Mouse (Mus musculus): ENCODE measurements around the gene Axdnd1. TPM values are rescaled to one million over a fixed set of nuclear protein-coding genes. Genes with fewer than 3 reads are reported as not detected.

Axdnd1 gene
- polyA plus RNA-seq, 1 experiment from 2014 or later: 0.30 TPM

GRCm38 (mm10) chr1:156284207-156284606 lies 136.8 kb downstream of the Axdnd1 start:
- H3K4me3 ChIP-seq (ENCODE audit: low read depth, low read length): no peak overlapping the region
- no peak overlapping the region for H3K4me2 ChIP-seq
- H3K9me3 ChIP-seq (ENCODE audit: control insufficient read depth, low read length): no peaks in the 10 kb centered on the region
- H3K27me3 ChIP-seq (ENCODE audit: control insufficient read depth, insufficient read depth, low read length): no peaks in the 10 kb centered on the region
- DNase-seq (ENCODE audit: low spot score, missing footprints) (no peak), ATAC-seq (ENCODE audit: low FRiP score) (no peak)
- no peaks in the 10 kb centered on the region for H3K36me3 ChIP-seq (ENCODE audit: control insufficient read depth, insufficient read depth, low read length)
- no peak overlapping the region for H3K9ac ChIP-seq (ENCODE audit: low read length)
- H3K27ac ChIP-seq (ENCODE audit: low read depth, low read length): no peak overlapping the region
- no peaks in the 10 kb centered on the region for H3K4me1 ChIP-seq (ENCODE audit: control insufficient read depth, insufficient read depth, low read length)
- WGBS: 80% methylated on average over 10 of the region's 10 CpGs

- no peaks in the 10 kb centered on the region for H3K9me3 ChIP-seq (ENCODE audit: control insufficient read depth, low read length)
- H3K4me1 ChIP-seq (ENCODE audit: control insufficient read depth, insufficient read depth, low read length): no peaks in the 10 kb centered on the region
- no peak overlapping the region for H3K4me2 ChIP-seq
- no peak overlapping the region for H3K9ac ChIP-seq (ENCODE audit: low read length)
- no peak overlapping the region for H3K27ac ChIP-seq (ENCODE audit: low read depth, low read length)
- H3K36me3 ChIP-seq (ENCODE audit: control insufficient read depth, insufficient read depth, low read length): no peaks in the 10 kb centered on the region
- ATAC-seq (ENCODE audit: low FRiP score) (no peak), DNase-seq (ENCODE audit: low spot score, missing footprints) (no peak)
- H3K4me3 ChIP-seq (ENCODE audit: low read depth, low read length): no peak overlapping the region
- no peaks in the 10 kb centered on the region for H3K27me3 ChIP-seq (ENCODE audit: control insufficient read depth, insufficient read depth, low read length)
- WGBS: 86% methylated on average over 7 of the region's 7 CpGs
Measured at GRCm38 (mm10) chr1:156280131-156280530, 140.8 kb downstream of the Axdnd1 start.

- Histone ChIP-seq H3K4me1 (ENCODE audit: control insufficient read depth, insufficient read depth, low read length) (no peaks in the 10 kb centered on the region), H3K9me3 (ENCODE audit: control insufficient read depth, low read length) (no peaks in the 10 kb centered on the region), H3K4me3 (ENCODE audit: low read depth, low read length) (no peak overlapping the region), H3K27ac (ENCODE audit: low read depth, low read length) (no peak overlapping the region), H3K4me2 (no peak overlapping the region), H3K9ac (ENCODE audit: low read length) (no peak overlapping the region), H3K27me3 (ENCODE audit: control insufficient read depth, insufficient read depth, low read length) (no peaks in the 10 kb centered on the region), H3K36me3 (ENCODE audit: control insufficient read depth, insufficient read depth, low read length) (no peaks in the 10 kb centered on the region)
- DNase-seq (ENCODE audit: low spot score, missing footprints) (no peak), ATAC-seq (ENCODE audit: low FRiP score) (no peak)
- WGBS: 66% methylated on average over 7 of the region's 7 CpGs
Measured at GRCm38 (mm10) chr1:156273647-156274046, 147.3 kb downstream of the Axdnd1 start.

Other genes with a start within 250 kb of the Axdnd1 start
- 5.8 and 6.8 TPM in 2 replicates for gene Fam163a, start 216.1 kb downstream of the Axdnd1 start, polyA plus RNA-seq (2014; fragmentation: Nextera tagmentation; extraction: Ambion mirVana)
- 0.37 TPM in 1 of 2 replicates, not detected in the other for gene Tdrd5, start 117.5 kb downstream of the Axdnd1 start, polyA plus RNA-seq (2014; fragmentation: Nextera tagmentation; extraction: Ambion mirVana)
- gene Nphs2, start 110.4 kb downstream of the Axdnd1 start, polyA plus RNA-seq (2014; fragmentation: Nextera tagmentation; extraction: Ambion mirVana): 0.08 and 0.15 TPM in 2 replicates
- 900 and 949 TPM in 2 replicates for gene Gm2000, start 55.1 kb downstream of the Axdnd1 start, polyA plus RNA-seq (2014; fragmentation: Nextera tagmentation; extraction: Ambion mirVana)
- 21.4 and 23.6 TPM in 2 replicates for gene Soat1, start 53.2 kb upstream of the Axdnd1 start, polyA plus RNA-seq (2014; fragmentation: Nextera tagmentation; extraction: Ambion mirVana)
- 0.44 and 0.74 TPM in 2 replicates for gene Gm10031, start 102.9 kb upstream of the Axdnd1 start, polyA plus RNA-seq (2014; fragmentation: Nextera tagmentation; extraction: Ambion mirVana)
- 4.8 and 4.9 TPM in 2 replicates for gene Abl2, start 137.6 kb upstream of the Axdnd1 start, polyA plus RNA-seq (2014; fragmentation: Nextera tagmentation; extraction: Ambion mirVana)

All from midbrain, embryonic 11.5 days (tissue).